Mouse (Mus musculus): ENCODE measurements around the gene Lrif1. TPM values are rescaled to one million over a fixed set of nuclear protein-coding genes. Genes with fewer than 3 reads are reported as not detected.
"Not testable (repeated sequence)": the region's sequence is repeated elsewhere in the genome, so short reads cannot be mapped to it uniquely, and the experiment has no call there.

Lrif1 gene
- total RNA-seq (2021): 10 to 100 TPM; 10.7 to 14.1 TPM
- long read RNA-seq, experiment 1, partial matches to known transcripts: 1 of 5 reads
- long read RNA-seq, experiment 1, other reads (novel, unspliced or antisense): 2 of 5 reads
- long read RNA-seq, experiment 2, partial matches to known transcripts: 0 of 2 reads
- long read RNA-seq, experiment 2, other reads (novel, unspliced or antisense): 0 of 2 reads

DNA sequence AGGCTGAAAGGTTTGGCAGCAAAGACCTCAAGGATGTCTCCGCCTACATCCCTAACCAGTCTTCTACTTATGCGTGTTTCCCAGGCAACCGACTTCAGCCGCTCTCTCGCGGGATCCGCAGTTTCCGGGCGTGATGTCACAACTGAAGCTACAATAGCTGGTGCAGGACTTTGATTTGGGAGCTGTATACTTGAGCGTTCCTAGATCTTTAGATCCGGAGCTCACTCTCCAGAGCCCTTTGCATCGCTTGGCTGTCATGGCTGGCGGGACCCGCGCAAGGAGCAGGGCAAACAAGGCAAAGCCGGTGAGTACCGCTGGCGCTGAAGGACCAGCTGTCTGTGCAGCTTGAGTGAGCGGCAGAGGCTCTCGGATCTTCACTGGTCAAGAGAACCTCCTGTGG is at the start of gene Lrif1:
Gene Lrif1 (plus strand): TSS at position 158 of the 400 bp plus-strand sequence.
- peak in 1 of 2 experiments; percentile 33 for DNase-seq (ENCODE audit: low spot score in 2 of 2)

DNA sequence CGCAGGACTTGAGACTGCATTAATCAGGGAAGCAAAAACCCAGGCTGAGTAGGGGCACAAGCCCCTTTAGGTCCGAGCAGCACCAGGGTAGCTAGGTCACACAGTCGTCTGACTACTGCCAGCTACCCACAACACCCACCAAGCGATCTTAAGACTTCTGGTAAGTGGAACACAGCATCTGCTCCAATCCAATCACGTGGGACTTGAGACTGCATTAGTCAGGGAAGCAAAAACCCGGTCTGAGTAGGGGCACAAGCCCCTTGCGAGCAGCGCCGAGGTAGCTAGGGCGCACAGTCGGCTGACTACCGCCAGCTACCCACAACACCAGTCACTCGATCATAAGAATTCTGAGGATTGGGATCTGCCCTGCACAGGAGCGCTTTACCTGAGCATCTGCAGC is 12.0 kb upstream of the Lrif1 start:
- DNase-seq (ENCODE audit: low spot score in 2 of 2): not testable (repeated sequence)

DNA sequence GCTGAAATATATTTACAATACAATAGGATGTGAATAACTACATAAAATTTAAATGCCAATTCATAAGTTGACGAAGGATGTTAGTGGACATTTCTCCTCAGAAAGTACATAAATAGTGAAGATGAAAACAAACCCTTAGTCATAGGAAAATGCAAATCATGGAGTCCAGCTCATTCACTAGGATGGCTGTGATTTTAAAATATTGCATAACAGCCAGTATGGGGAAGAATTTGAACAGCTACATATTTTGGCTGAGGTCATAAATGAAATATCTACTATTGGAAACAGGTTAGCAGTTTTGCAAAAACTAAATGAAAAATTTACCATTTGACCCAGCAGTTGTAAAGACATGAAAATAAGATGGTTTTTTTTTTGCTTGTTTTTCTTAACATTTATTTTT is 594 bp downstream of the Lrif1 start:
- no peak for DNase-seq (ENCODE audit: low spot score in 2 of 2)

DNA sequence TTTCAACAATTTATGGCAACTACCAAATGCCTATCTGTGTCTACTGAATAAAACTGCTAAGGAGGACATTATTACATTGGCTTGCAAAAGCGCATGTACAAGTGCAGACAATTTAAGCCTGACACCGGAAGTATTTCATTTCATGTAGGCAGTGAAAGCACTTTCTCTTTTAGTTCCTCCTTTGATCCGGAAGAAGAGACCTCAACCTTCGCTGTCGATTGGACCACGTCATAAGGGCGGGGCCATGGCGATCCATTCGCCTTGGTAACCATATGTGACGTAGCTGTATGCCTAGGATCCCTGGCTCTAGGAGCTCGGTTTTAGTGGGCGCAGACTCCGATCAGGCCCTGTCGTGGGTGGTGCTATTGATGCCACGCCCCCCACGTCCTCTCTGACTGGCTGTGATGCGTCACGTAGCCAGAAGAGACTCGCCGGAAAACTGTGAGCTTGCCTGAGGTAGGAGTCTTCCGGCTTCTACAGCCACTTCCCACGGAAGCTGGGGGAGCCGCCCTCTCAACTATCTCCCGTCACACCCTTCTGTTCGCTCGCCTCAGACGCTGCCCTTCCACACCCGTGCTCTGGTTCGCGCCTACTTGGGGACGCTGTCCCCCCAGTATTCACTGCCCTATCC is 36.7 kb downstream of the Lrif1 start:
- DNase-seq (ENCODE audit: low spot score in 2 of 2): peak; percentile 84 to 94

DNA sequence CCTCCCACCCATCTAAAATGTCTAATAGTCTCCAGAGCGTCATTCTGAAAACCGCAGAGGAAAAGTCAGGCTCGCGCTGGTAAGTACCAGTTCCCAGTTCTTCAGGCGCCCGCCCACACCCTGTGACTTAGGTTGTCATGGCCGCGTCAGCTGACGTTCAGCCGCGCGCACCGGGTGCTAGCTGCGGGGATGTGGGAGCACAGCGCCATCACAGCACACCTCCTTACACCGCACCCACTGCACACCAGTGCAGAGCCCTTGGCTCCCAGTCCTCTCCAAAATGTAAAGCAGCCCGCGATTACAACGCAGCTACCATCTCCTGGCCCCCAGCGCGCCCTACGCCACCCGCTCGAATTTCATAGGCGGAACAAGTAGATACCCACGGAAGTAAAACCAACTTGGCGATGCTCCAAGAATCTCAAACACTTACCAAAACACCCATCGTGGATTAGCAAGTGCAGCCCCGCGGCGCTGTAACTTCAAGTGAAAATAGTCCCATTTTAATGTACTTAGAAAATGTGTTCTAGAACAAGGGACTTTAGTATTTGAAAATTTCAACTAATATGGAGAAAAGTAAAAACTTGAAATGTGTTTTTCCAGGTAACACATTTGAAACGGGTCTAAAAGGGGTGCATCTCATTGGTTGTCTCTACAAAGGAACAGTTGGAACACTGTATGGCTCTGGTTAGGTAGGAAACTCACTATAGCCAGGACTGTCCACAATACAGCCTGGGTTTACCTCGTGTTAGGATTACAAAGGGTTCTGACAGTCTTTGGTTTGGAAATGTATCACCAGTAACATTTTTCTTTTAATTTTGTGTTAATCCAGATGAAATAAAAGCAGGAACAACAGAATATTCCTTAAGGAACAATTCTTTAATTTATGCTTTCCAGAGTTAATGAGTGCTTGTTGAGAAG is 37.5 kb downstream of the Lrif1 start:
- peak; percentile 44 to 81 for DNase-seq (ENCODE audit: low spot score in 2 of 2)

DNA sequence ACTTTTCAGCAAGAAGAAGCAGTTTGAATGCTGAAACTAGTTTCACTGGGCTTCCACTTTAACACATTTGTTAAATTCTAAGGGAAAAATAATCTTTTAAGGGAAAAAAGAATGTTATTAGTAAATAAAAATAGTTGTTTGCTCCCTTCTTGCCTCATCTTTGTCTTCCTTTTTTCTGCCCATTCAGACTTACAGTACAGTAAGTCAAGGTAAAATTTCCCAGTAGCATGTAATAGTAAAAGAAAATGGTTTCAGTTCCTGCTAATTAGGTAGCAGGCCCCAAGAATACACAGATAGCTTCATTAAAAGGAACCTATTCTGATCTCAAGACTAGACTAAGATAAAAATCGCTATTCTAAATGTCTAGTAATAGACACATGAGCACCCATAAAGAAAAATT is 71.1 kb downstream of the Lrif1 start:
- no peak for DNase-seq (ENCODE audit: low spot score in 2 of 2)

DNA sequence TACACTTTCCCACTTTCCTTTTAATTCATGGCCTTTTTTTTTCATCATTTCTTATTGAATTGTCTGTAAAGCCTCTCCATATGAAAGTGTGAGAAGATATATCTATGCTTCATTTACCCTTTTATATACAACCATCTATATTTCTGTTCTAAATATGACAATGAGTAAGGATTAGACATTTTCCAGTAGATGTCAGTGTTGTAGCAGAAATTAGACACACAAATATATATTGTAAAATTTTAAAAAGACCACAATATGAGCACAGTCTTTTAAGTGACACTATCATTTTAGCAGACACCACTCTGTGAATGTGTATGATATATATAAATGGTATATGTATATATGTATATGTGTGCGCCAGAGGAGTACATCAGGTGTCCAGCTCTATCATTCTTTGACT is 87.0 kb downstream of the Lrif1 start:
- no peak for DNase-seq (ENCODE audit: low spot score in 2 of 2)

DNA sequence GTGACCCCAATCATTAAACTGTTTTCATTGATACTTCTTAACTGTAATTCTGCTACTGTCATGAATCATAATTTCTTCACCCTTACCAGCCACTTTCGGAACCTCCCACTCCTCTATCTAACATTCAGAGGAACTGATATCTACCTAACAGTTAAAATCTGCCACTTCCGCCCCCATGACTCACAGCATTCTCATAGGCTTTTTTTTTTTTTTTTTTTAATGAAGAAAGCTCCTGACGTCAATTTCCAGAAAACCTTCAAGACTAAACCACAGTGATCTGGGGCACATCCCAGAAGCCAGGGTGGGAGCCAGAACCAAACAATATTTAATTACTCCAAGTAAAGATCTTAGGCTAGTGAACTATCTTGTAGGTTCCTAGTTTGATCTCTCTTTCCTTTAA is 100.3 kb downstream of the Lrif1 start:
- DNase-seq (ENCODE audit: low spot score in 2 of 2): no peak

Other genes starting within 250 kb of the Lrif1 start
- under 1 TPM; 0.49 to 0.62 TPM for gene Dennd2d, start 202.6 kb upstream of the Lrif1 start, total RNA-seq (2021)
- 10 to 100 TPM; 56.2 to 58.8 TPM for gene Dram2, start 137.2 kb upstream of the Lrif1 start, total RNA-seq (2021)
- gene Cept1, start 137.2 kb upstream of the Lrif1 start, total RNA-seq (2021): 10 to 100 TPM; 19.9 to 27.4 TPM
- 1 to 10 TPM; 5.3 to 6.0 TPM for gene Cd53, start 105.2 kb downstream of the Lrif1 start, total RNA-seq (2021)
- gene Olfr266, start 141.3 kb downstream of the Lrif1 start, total RNA-seq (2021): not detected